Comparison of ENCODE assay signal across 17 mouse cellular contexts in the genomic region with DNA sequence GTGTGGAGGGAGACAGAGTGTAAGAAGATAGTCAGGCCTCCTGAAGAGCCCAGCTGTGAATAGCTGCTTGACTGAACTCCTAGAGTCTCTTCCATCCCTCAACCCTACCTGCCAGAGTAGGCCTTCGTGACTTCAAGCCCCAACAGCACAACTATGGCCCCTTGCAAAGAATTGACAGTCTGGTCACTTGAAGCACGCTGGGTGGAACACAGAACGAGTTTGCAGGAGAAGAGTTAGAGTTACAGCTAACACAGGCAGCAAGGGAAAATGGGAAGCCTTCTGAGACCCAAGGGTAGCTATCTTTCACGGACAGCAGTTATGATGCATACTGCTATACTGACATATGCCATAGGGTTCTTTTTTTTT.
DNase-seq lines count a peak whose midpoint lies in the region; ATAC-seq and TF ChIP-seq lines count a peak whose summit lies in the region.
"Had no signal": no experiment of that assay in that cellular context is flagged by ENCODE, and none has a peak within 500 bp of the region (broad histone marks: within the 10 kb centered on the region; RNA-seq: fewer than 3 reads in every experiment).

No protein-coding gene starts in this region.

- no peaks in the 10 kb centered on the region for H3K36me3 ChIP-seq in forebrain, embryonic 13.5 days (ENCODE audit: poor library complexity, severe bottlenecking)
- H3K36me3 ChIP-seq in forebrain, embryonic 10.5 days (replicated peaks): no peaks in the 10 kb centered on the region
- no peaks in the 10 kb centered on the region for H3K36me3 ChIP-seq in hindbrain, embryonic 12.5 days
- no peaks in the 10 kb centered on the region for H3K36me3 ChIP-seq in midbrain, embryonic 15.5 days (replicated peaks)
- H3K36me3 ChIP-seq: embryonic facial prominence, embryonic 12.5 days; G1E; limb, embryonic 10.5 days; liver, embryonic 15.5 days had no signal

- peak overlapping the region; percentile 43 for H3K4me3 ChIP-seq in forebrain, embryonic 13.5 days
- H3K4me3 ChIP-seq in forebrain, embryonic 10.5 days: no peak overlapping the region
- H3K4me3 ChIP-seq in hindbrain, embryonic 12.5 days: peak overlapping the region; percentile 39
- H3K4me3 ChIP-seq in midbrain, embryonic 15.5 days: peak overlapping the region; percentile 49
- H3K4me3 ChIP-seq: embryonic facial prominence, embryonic 12.5 days; limb, embryonic 10.5 days; liver, embryonic 15.5 days had no signal

- no peak for TF ChIP-seq POLR2A in brain, embryonic 14.5 days (IDR thresholded peaks at IDR 0.05; ENCODE audit: borderline replicate concordance, extremely low read depth, insufficient read depth, insufficient read length, poor library complexity, severe bottlenecking)

- H3K9ac ChIP-seq in forebrain, embryonic 13.5 days: peak overlapping the region; percentile 66
- H3K9ac ChIP-seq in hindbrain, embryonic 12.5 days: peak overlapping the region; percentile 62; the same call in 1 of the 2 replicates
- peak overlapping the region; percentile 61 for H3K9ac ChIP-seq in midbrain, embryonic 15.5 days
- H3K9ac ChIP-seq: embryonic facial prominence, embryonic 12.5 days; liver, embryonic 15.5 days had no signal

- DNase-seq in forebrain, embryonic 10.5 days (ENCODE audit: extremely low spot score, low spot score): no peak
- peak; percentile 13 for DNase-seq in brain, embryonic 14.5 days (ENCODE audit: low read depth)
- no peak for DNase-seq in ovary, adult 18-20 months (ENCODE audit: low spot score)
- DNase-seq in B cell, adult 2 months: no peak
- no peak for DNase-seq in urinary bladder, postnatal 10 days (ENCODE audit: low spot score)
- DNase-seq: cerebellum, adult 8-10 months; heart, postnatal 36 days; kidney, adult 8-10 months; right cerebral cortex, postnatal 14 days; thymus, adult 18-20 months had no signal

- no peak for TF ChIP-seq CTCF in brain, embryonic 14.5 days (IDR thresholded peaks at IDR 0.05; ENCODE audit: borderline replicate concordance, extremely low read depth, insufficient read depth, insufficient read length)

- ATAC-seq in forebrain, embryonic 13.5 days: no peak
- ATAC-seq in hindbrain, embryonic 12.5 days (ENCODE audit: low FRiP score): no peak
- ATAC-seq in midbrain, embryonic 15.5 days (replicated peaks): no peak

- peaks cover 31% of the 10 kb centered on the region for H3K4me1 ChIP-seq in forebrain, embryonic 13.5 days
- peaks cover 19% of the 10 kb centered on the region for H3K4me1 ChIP-seq in forebrain, embryonic 10.5 days
- H3K4me1 ChIP-seq in hindbrain, embryonic 12.5 days: peaks cover 20% of the 10 kb centered on the region
- peaks cover 33% of the 10 kb centered on the region for H3K4me1 ChIP-seq in midbrain, embryonic 15.5 days
- H3K4me1 ChIP-seq: embryonic facial prominence, embryonic 12.5 days; limb, embryonic 10.5 days had no signal

- H3K27me3 ChIP-seq in forebrain, embryonic 13.5 days: no peaks in the 10 kb centered on the region
- no peaks in the 10 kb centered on the region for H3K27me3 ChIP-seq in forebrain, embryonic 10.5 days (ENCODE audit: poor library complexity, severe bottlenecking)
- no peaks in the 10 kb centered on the region for H3K27me3 ChIP-seq in hindbrain, embryonic 12.5 days
- no peaks in the 10 kb centered on the region for H3K27me3 ChIP-seq in midbrain, embryonic 15.5 days (replicated peaks)
- H3K27me3 ChIP-seq: embryonic facial prominence, embryonic 12.5 days; liver, embryonic 15.5 days had no signal

- 80% methylated on average over 4 of the region's 4 CpGs for WGBS in forebrain, embryonic 13.5 days
- WGBS in forebrain, embryonic 10.5 days: 86% methylated on average over 4 of the region's 4 CpGs
- 73% methylated on average over 4 of the region's 4 CpGs for WGBS in hindbrain, embryonic 12.5 days
- 61% methylated on average over 4 of the region's 4 CpGs for WGBS in midbrain, embryonic 15.5 days

- no peak overlapping the region for H3K27ac ChIP-seq in forebrain, embryonic 13.5 days
- no peak overlapping the region for H3K27ac ChIP-seq in forebrain, embryonic 10.5 days
- no peak overlapping the region for H3K27ac ChIP-seq in hindbrain, embryonic 12.5 days
- H3K27ac ChIP-seq in midbrain, embryonic 15.5 days: peak overlapping the region; percentile 1; the same call in 1 of the 2 replicates
- H3K27ac ChIP-seq: embryonic facial prominence, embryonic 12.5 days; limb, embryonic 10.5 days; liver, embryonic 15.5 days had no signal

- H3K9me3 ChIP-seq in forebrain, embryonic 13.5 days (replicated peaks): 0 out of 2 replicates have a peak, but pooled peaks cover 3% of the 10 kb centered on the region
- no peaks in the 10 kb centered on the region for H3K9me3 ChIP-seq in forebrain, embryonic 10.5 days
- no peaks in the 10 kb centered on the region for H3K9me3 ChIP-seq in hindbrain, embryonic 12.5 days (replicated peaks)
- no peaks in the 10 kb centered on the region for H3K9me3 ChIP-seq in midbrain, embryonic 15.5 days
- H3K9me3 ChIP-seq: embryonic facial prominence, embryonic 12.5 days; G1E; limb, embryonic 10.5 days; liver, embryonic 15.5 days had no signal

- peak overlapping the region; percentile 61 for H3K4me2 ChIP-seq in forebrain, embryonic 13.5 days
- peak overlapping the region; percentile 57 for H3K4me2 ChIP-seq in hindbrain, embryonic 12.5 days (replicated peaks)
- H3K4me2 ChIP-seq in midbrain, embryonic 15.5 days: peak overlapping the region; percentile 55
- H3K4me2 ChIP-seq: embryonic facial prominence, embryonic 12.5 days; liver, embryonic 15.5 days had no signal
